Mouse (Mus musculus): ENCODE measurements at regions not wholly inside any gene's neighbourhood (a gene's known extent, or its start where the extent isn't known, plus 50 kb on each side); places are given as distances from the start of the nearest gene placed in this dataset.

GRCm38 (mm10) chr15:56746698-56747097 is 730.7 kb downstream of the Slc22a22 start:
- H3K36me3 ChIP-seq (ENCODE audit: control insufficient read depth, insufficient read depth, low read length), result no peaks in the 10 kb centered on the region

GRCm38 (mm10) chr15:56744915-56745314 is 732.5 kb downstream of the Slc22a22 start:
- no peak overlapping the region for H3K27ac ChIP-seq (ENCODE audit: control insufficient read depth, insufficient read depth, low read depth, low read length)
- no peak overlapping the region for H3K4me3 ChIP-seq (ENCODE audit: control insufficient read depth, low read depth, low read length)
- no peaks in the 10 kb centered on the region for H3K36me3 ChIP-seq (ENCODE audit: control insufficient read depth, insufficient read depth, low read length)
- H3K27me3 ChIP-seq (ENCODE audit: control insufficient read depth, insufficient read depth, low read length), result no peaks in the 10 kb centered on the region
- no peak for TF ChIP-seq CTCF (IDR thresholded peaks at IDR 0.05; ENCODE audit: control insufficient read depth, insufficient read depth, insufficient replicate concordance, low read depth, low read length)
- TF ChIP-seq POLR2A (IDR thresholded peaks at IDR 0.05; ENCODE audit: control insufficient read depth, low read depth, low read length), result no peak
- H3K4me1 ChIP-seq (ENCODE audit: control insufficient read depth, insufficient read depth, low read length), result no peaks in the 10 kb centered on the region

More at GRCm38 (mm10) chr15:56746698-56747097, 730.7 kb downstream of the Slc22a22 start:
- TF ChIP-seq CTCF (IDR thresholded peaks at IDR 0.05; ENCODE audit: control insufficient read depth, insufficient read depth, insufficient replicate concordance, low read depth, low read length), result no peak
- no peak for TF ChIP-seq POLR2A (IDR thresholded peaks at IDR 0.05; ENCODE audit: control insufficient read depth, low read depth, low read length)
- Histone ChIP-seq H3K4me1 (ENCODE audit: control insufficient read depth, insufficient read depth, low read length) (no peaks in the 10 kb centered on the region), H3K4me3 (ENCODE audit: control insufficient read depth, low read depth, low read length) (no peak overlapping the region), H3K27ac (ENCODE audit: control insufficient read depth, insufficient read depth, low read depth, low read length) (no peak overlapping the region), H3K27me3 (ENCODE audit: control insufficient read depth, insufficient read depth, low read length) (no peaks in the 10 kb centered on the region)

All from testis, adult 2 months (tissue).